Mouse (Mus musculus): Measurements from ENCODE around the gene Nsdhl. TPM values are rescaled to one million over a fixed set of nuclear protein-coding genes. Genes with fewer than 3 reads are reported as not detected.

Gene Nsdhl
- 4.4 and 5.0 TPM in 2 replicates for total RNA-seq (2023)

DNA sequence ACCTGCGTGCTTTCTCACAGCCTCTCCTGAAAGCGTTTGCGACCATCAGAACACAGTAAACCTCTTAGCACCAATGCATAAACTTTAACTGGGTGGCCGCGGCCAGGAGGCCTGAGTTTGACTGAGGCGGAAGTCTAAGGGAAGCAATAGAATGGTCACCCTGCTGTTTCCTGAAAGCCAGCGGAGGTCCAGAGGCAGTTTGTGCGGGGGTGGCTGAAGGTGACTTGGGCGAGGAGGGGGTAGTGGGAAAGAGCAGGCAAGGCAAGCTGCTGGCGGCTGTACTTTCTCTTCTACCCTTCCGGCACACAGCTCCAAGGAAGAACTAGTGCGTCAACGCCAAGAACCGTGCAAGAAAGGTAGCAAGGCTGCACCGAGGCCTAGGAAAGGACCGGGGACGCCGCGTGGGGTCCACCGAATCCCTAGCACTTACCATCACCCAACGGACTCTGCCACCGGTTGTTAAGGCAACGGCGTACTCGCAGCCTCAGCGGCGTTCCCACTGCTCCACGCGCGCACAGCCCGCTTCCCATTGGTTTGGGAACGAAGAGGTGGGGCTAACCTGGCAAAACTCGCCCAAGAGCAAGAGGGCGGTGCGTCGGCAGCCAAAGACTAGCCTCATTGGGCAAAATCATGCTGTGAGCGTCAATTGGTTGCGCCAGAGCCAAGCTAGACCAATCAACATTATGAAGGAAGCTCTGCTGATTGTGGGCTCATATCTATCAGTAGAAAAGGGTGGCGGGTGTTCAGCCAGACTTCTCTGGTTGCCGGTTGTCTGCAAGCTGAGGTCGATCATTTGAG, at the start of gene Nsdhl, which contains the start of gene Cetn2:
Gene Nsdhl, plus strand, starts transcription at position 674 of the 798 bp plus-strand sequence.
Gene Cetn2, minus strand, starts transcription at position 528 of the 798 bp plus-strand sequence.

DNA sequence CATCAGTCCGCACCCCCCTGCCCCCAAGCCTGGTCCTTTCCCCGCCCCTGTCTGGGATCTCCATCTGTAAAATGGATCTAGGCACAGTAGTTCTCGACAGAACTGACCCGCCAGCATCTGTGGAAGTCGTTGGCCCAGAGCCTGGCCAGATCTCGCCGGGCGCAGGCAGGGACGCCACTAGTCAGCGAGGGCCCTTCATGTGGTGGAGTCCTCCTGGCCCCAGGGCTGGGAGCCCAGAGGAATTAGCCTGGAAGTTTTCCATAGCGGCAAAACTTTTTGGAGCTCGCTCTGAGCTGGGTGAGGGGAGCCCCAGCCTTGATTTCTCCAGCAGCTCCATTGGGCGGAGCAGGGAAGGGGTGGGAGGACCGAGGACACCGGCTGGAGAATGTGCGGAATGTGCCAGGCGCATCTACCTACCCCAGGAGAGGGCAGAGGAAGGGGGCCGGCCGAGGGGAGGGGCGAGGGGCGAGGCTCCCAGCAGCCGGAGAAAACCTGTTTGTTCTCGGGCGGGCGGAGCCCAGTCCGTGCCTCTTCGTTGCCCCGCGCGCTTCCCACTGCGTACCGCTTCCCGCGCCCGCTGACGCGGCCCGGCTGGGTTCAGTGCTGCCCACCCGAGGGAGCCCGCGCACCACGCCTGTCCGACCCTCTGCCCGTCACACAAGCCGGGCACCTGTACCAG, 68.6 kb downstream of the Nsdhl start, which contains the start of gene Zfp185:
Gene Zfp185, plus strand, starts transcription at position 499 of the 679 bp plus-strand sequence.

Other genes with a start within 250 kb of the Nsdhl start
- not detected in 2 replicates for gene Gabrq, start 93.4 kb upstream of the Nsdhl start, total RNA-seq (2023)
- 16.7 and 17.7 TPM in 2 replicates for gene Cetn2, start 146 bp upstream of the Nsdhl start, total RNA-seq (2023)
- gene Zfp185, start 68.8 kb downstream of the Nsdhl start, total RNA-seq (2023): not detected in 2 replicates
- gene Pnma5, start 118.5 kb downstream of the Nsdhl start, total RNA-seq (2023): 1.6 and 1.9 TPM in 2 replicates
- gene Pnma3, start 146.2 kb downstream of the Nsdhl start, total RNA-seq (2023): not detected in 2 replicates
- 0.59 and 2.4 TPM in 2 replicates for gene Xlr4a, start 163.9 kb downstream of the Nsdhl start, total RNA-seq (2023)
- not detected in 2 replicates for gene Xlr3a, start 178.5 kb downstream of the Nsdhl start, total RNA-seq (2023)
- gene Gm14685, start 198.5 kb downstream of the Nsdhl start, total RNA-seq (2023): 0.32 TPM in 1 of 2 replicates, not detected in the other
- not detected in 2 replicates for gene Xlr5b, start 230.2 kb downstream of the Nsdhl start, total RNA-seq (2023)
- 0.43 TPM in 1 of 2 replicates, not detected in the other for gene DXBay18, start 230.9 kb downstream of the Nsdhl start, total RNA-seq (2023)